Mouse (Mus musculus) gastrocnemius, postnatal 14 days (tissue): ENCODE measurements around the gene Cilp2. TPM values are rescaled to one million over a fixed set of nuclear protein-coding genes. Genes with fewer than 3 reads are reported as not detected.

Experiments used
- DNase-seq: peaks from one replicate; pipeline ENCODE4 v3.0.0; 2021; ENCODE audit warnings: mixed read lengths
- intact Hi-C: fragments of 180-260 bp; cut with DNase I; formaldehyde crosslinking; loops from one replicate; pipeline ENCODE4 v1.15.1; 2025; ENCODE audit warnings: low total_unique reads
- total RNA-seq, 2 experiments: library from RNA; stranded (reverse); gene quantifications; 2 replicates each; pipeline ENCODE4 v1.2.3; 2021

Cilp2 gene
- total RNA-seq, 2 experiments from 2014 or later: 26.6 to 27.8 TPM

GRCm38 (mm10) chr8:69837057-69837682 lies 50.3 kb downstream of the Cilp2 start:
- no peak for DNase-seq
- intact Hi-C loops: no loop called here

- DNase-seq: peak; percentile 75
- intact Hi-C loops: no loop called here
These were observed 55.1 kb downstream of the Cilp2 start, which contains the start of gene Pbx4 for GRCm38 (mm10) chr8:69832298-69832853. Pbx4 (plus strand) TSS chr8:69832491.

Other genes starting within 250 kb of the Cilp2 start
- gene Zfp964, start 233.2 kb downstream of the Cilp2 start, total RNA-seq: under 1 TPM; 0.60 to 0.84 TPM
- 1 to 10 TPM; 8.7 to 9.0 TPM for gene Zfp869, start 177.0 kb downstream of the Cilp2 start, total RNA-seq
- gene Zfp963, start 137.7 kb downstream of the Cilp2 start, total RNA-seq: 1 to 10 TPM; 2.6 to 3.0 TPM
- 1 to 10 TPM; 2.6 to 2.7 TPM for gene Gm20422, start 112.8 kb downstream of the Cilp2 start, total RNA-seq
- gene Atp13a1, start 96.5 kb downstream of the Cilp2 start, total RNA-seq: 10 to 100 TPM; 11.6 to 11.9 TPM
- gene Zfp866, start 96.5 kb downstream of the Cilp2 start, total RNA-seq: 10 to 100 TPM; 10.3 to 11.2 TPM
- gene Gmip, start 79.0 kb downstream of the Cilp2 start, total RNA-seq: 1 to 10 TPM; 2.7 to 3.4 TPM
- gene Lpar2, start 65.3 kb downstream of the Cilp2 start, total RNA-seq: under 1 TPM; 0.07 to 0.10 TPM
- gene Pbx4, start 55.2 kb downstream of the Cilp2 start, total RNA-seq: under 1 TPM in 1 of 2 experiments, not detected in 1; 0.37 TPM
- gene Tssk6, start 14.5 kb upstream of the Cilp2 start, total RNA-seq: under 1 TPM in 1 of 2 experiments, not detected in 1; 0.31 TPM
- 100 to 1,000 TPM; 265 to 294 TPM for gene Ndufa13, start 14.9 kb upstream of the Cilp2 start, total RNA-seq
- 10 to 100 TPM in 1 of 2 experiments, 1 to 10 TPM in 1; 7.8 to 10.2 TPM for gene Yjefn3, start 15.0 kb upstream of the Cilp2 start, total RNA-seq
- gene Gatad2a, start 108.7 kb upstream of the Cilp2 start, total RNA-seq: 10 to 100 TPM; 31.0 to 35.1 TPM
- 10 to 100 TPM; 22.6 to 26.3 TPM for gene Mau2, start 155.0 kb upstream of the Cilp2 start, total RNA-seq
- 10 to 100 TPM; 17.7 to 17.9 TPM for gene Sugp1, start 155.1 kb upstream of the Cilp2 start, total RNA-seq
- under 1 TPM in 1 of 2 experiments, not detected in 1; 0.51 TPM for gene Tm6sf2, start 185.2 kb upstream of the Cilp2 start, total RNA-seq
- gene Hapln4, start 195.8 kb upstream of the Cilp2 start, total RNA-seq: under 1 TPM in 1 of 2 experiments, not detected in 1; 0.06 TPM
- under 1 TPM; 0.02 to 0.04 TPM for gene Ncan, start 233.2 kb upstream of the Cilp2 start, total RNA-seq
- gene Nr2c2ap, start 243.6 kb upstream of the Cilp2 start, total RNA-seq: 1 to 10 TPM; 2.2 to 4.4 TPM